23 mouse cellular contexts compared by ENCODE assay signal in the genomic region with DNA sequence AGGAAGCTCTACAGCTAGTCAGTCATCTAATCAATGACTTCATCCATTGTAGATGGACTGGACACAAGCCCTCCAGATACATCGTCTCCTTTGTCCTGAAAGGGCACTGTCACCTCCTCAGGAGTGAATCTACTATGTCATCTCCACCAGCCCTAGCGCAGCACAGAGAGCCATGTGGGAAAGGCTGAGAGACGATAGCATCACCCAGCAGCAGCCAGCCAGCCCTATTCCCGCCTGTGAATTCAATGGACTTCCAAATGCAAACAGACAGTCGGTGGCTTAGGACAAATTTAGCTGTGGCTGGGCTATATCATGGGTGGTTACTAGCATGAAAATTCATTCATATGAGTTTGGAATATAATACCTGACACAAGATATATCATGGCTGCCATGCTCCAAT.
DNase-seq lines count a peak whose midpoint lies in the region; ATAC-seq and TF ChIP-seq lines count a peak whose summit lies in the region.
"Had no signal": no experiment of that assay in that cellular context is flagged by ENCODE, and none has a peak within 500 bp of the region (broad histone marks: within the 10 kb centered on the region; RNA-seq: fewer than 3 reads in every experiment).

No protein-coding gene starts in this region.

- H3K4me2 ChIP-seq in forebrain, postnatal 0 days (ENCODE audit: low read depth): no peak overlapping the region
- no peak overlapping the region for H3K4me2 ChIP-seq in forebrain, embryonic 14.5 days (ENCODE audit: low read length)

- no peak for TF ChIP-seq CTCF in forebrain, postnatal 0 days (IDR thresholded peaks at IDR 0.05; ENCODE audit: low read depth)

- 74% methylated on average over 5 of the region's 5 CpGs for whole genome bisulfite sequencing in forebrain, postnatal 0 days
- 92% methylated on average over 5 of the region's 5 CpGs for WGBS in forebrain, embryonic 14.5 days

- ATAC-seq in forebrain, postnatal 0 days: peak; percentile 81
- no peak for ATAC-seq in forebrain, embryonic 14.5 days
- ATAC-seq in frontal cortex, adult (ENCODE audit: low TSS enrichment): peak; percentile 59; the same call in 1 of the 2 replicates
- ATAC-seq: activated CD4-positive, CD25-positive, alpha-beta regulatory T cell, adult 4 months; CD4-positive, CD25-positive, alpha-beta regulatory T cell, adult 4 months; Patski had no signal

- H3K36me3 ChIP-seq in forebrain, postnatal 0 days (ENCODE audit: insufficient read depth): no peaks in the 10 kb centered on the region
- H3K36me3 ChIP-seq in forebrain, embryonic 14.5 days (ENCODE audit: control insufficient read depth, insufficient read depth, low read length): no peaks in the 10 kb centered on the region
- H3K36me3 ChIP-seq: G1E had no signal

- H3K4me1 ChIP-seq in forebrain, postnatal 0 days (ENCODE audit: insufficient read depth): no peaks in the 10 kb centered on the region
- H3K4me1 ChIP-seq in forebrain, embryonic 14.5 days (ENCODE audit: control insufficient read depth, insufficient read depth, low read length): no peaks in the 10 kb centered on the region

- peak overlapping the region; percentile 10; the same call in 1 of the 2 replicates for H3K27ac ChIP-seq in forebrain, postnatal 0 days (ENCODE audit: low read depth, low read length)
- no peak overlapping the region for H3K27ac ChIP-seq in forebrain, embryonic 14.5 days (ENCODE audit: low read depth, low read length)

- H3K9ac ChIP-seq in forebrain, postnatal 0 days: no peak overlapping the region
- H3K9ac ChIP-seq in forebrain, embryonic 14.5 days (ENCODE audit: low read length): no peak overlapping the region

- H3K27me3 ChIP-seq in forebrain, postnatal 0 days (ENCODE audit: insufficient read depth, low read length): no peaks in the 10 kb centered on the region
- H3K27me3 ChIP-seq in forebrain, embryonic 14.5 days (replicated peaks; ENCODE audit: control insufficient read depth, insufficient read depth, low read length): no peaks in the 10 kb centered on the region
- H3K27me3 ChIP-seq: CH12.LX had no signal

- no peaks in the 10 kb centered on the region for H3K9me3 ChIP-seq in forebrain, postnatal 0 days (ENCODE audit: low read length)
- H3K9me3 ChIP-seq in forebrain, embryonic 14.5 days (replicated peaks; ENCODE audit: control insufficient read depth, low read length): no peaks in the 10 kb centered on the region

- DNase-seq in forebrain, postnatal 0 days: peak; percentile 37
- no peak for DNase-seq in forebrain, embryonic 14.5 days (ENCODE audit: low spot score)
- DNase-seq in frontal cortex, postnatal 14 days (ENCODE audit: low spot score in 2 of 2): no peak
- DNase-seq in right cerebral cortex, postnatal 10 days (ENCODE audit: low spot score in 2 of 2): peak; percentile 36 to 50
- DNase-seq in right cerebral cortex, adult 2 months (ENCODE audit: low spot score in 2 of 2): no peak
- peak; percentile 36 for DNase-seq in brain, embryonic 18.5 days (ENCODE audit: low read depth, low spot score)
- no peak for DNase-seq in thymus, postnatal 25 days
- DNase-seq: adrenal gland, adult 2 months; adrenal gland, adult 8-10 months; adrenal gland, postnatal 10 days; adrenal gland, postnatal 14 days; adrenal gland, postnatal 25 days; adrenal gland, postnatal 36 days; B cell, adult 2 months; cerebellum, adult 11 months; cerebellum, adult 11-12 months; cerebellum, adult 18-20 months had no signal

- no peak overlapping the region for H3K4me3 ChIP-seq in forebrain, postnatal 0 days (ENCODE audit: low read depth, low read length)
- H3K4me3 ChIP-seq in forebrain, embryonic 14.5 days (ENCODE audit: low read depth, low read length): no peak overlapping the region

Comparison
In these comparisons a context has a peak if more than half of its experiments do, and no peak if none do; other contexts are left out.
1. DNase-seq: peak in forebrain, postnatal 0 days (single experiment), right cerebral cortex, postnatal 10 days (2 of 2) and brain, embryonic 18.5 days (single experiment); none in forebrain, embryonic 14.5 days (single experiment), frontal cortex, postnatal 14 days (0 of 2), right cerebral cortex, adult 2 months (0 of 2) and thymus, postnatal 25 days (single experiment).